Mouse (Mus musculus) heart, embryonic 16.5 days (tissue): ENCODE measurements around the gene Parvb. TPM values are rescaled to one million over a fixed set of nuclear protein-coding genes. Genes with fewer than 3 reads are reported as not detected.
A peak's percentile ranks its signal among the peaks of the same experiment; 100 is the strongest.

Experiments used
- ATAC-seq: fragments of 200-750 bp; cut with Nextera tagmentation; replicated peaks from 2 replicates; pipeline ENCODE4 v1.8.0; 2017; ENCODE audit warnings: moderate number of reproducible peaks; ENCODE audit not compliant: insufficient read depth, low FRiP score; ENCODE audit errors: extremely low read depth
- H3K27ac ChIP-seq: fragments of 300-500 bp; sonication (generic); 2 replicates; pipeline ENCODE4 v1.5.1; 2014; ENCODE audit warnings: mild to moderate bottlenecking, low read length, control low read depth, moderate library complexity
- H3K27me3 ChIP-seq: fragments of 300-500 bp; sonication (generic); 2 replicates; pipeline ENCODE4 v1.6.1; 2014; ENCODE audit warnings: low read length, mixed read lengths; ENCODE audit not compliant: control insufficient read depth, insufficient read depth
- H3K36me3 ChIP-seq: fragments of 300-500 bp; sonication (generic); 2 replicates; pipeline ENCODE4 v1.6.1; 2014; ENCODE audit not compliant: control insufficient read depth, insufficient read depth
- H3K4me1 ChIP-seq: fragments of 300-500 bp; sonication (generic); 2 replicates; pipeline ENCODE4 v1.6.1; 2014; ENCODE audit warnings: low read length, mixed read lengths; ENCODE audit not compliant: control insufficient read depth, insufficient read depth
- H3K4me2 ChIP-seq: fragments of 300-500 bp; sonication (generic); 2 replicates; pipeline ENCODE4 v1.6.1; 2014; ENCODE audit warnings: low read depth, mild to moderate bottlenecking, control low read depth, low read length
- H3K4me3 ChIP-seq: fragments of 300-500 bp; sonication (generic); 2 replicates; pipeline ENCODE4 v1.5.1; 2014; ENCODE audit warnings: mild to moderate bottlenecking, control low read depth, low read length
- H3K9ac ChIP-seq: fragments of 300-500 bp; sonication (generic); 2 replicates; pipeline ENCODE4 v1.6.1; 2014; ENCODE audit warnings: low read length, control low read depth
- H3K9me3 ChIP-seq: fragments of 300-500 bp; sonication (generic); replicated peaks from 2 replicates; pipeline ENCODE4 v1.6.1; 2016; ENCODE audit warnings: low read length; ENCODE audit not compliant: control insufficient read depth
- WGBS: fragments of 180-500 bp; shearing (Covaris S2); extraction: QIAGEN DNeasy Blood & Tissue Kit; methylation state at CpG from one replicate; pipeline ENCODE4 v1.1.7; 2014; 5-methylcytosine and 5-hydroxymethylcytosine counted together
- polyA plus RNA-seq: library from polyadenylated mRNA; unstranded; fragments of >200 nt; fragmentation: Nextera tagmentation; extraction: Ambion mirVana; gene quantifications from 2 replicates; pipeline ENCODE4 v1.2.1, GENCODE M21; 2015

Parvb gene
- polyA plus RNA-seq = 13.2 and 15.5 TPM in 2 replicates

DNA sequence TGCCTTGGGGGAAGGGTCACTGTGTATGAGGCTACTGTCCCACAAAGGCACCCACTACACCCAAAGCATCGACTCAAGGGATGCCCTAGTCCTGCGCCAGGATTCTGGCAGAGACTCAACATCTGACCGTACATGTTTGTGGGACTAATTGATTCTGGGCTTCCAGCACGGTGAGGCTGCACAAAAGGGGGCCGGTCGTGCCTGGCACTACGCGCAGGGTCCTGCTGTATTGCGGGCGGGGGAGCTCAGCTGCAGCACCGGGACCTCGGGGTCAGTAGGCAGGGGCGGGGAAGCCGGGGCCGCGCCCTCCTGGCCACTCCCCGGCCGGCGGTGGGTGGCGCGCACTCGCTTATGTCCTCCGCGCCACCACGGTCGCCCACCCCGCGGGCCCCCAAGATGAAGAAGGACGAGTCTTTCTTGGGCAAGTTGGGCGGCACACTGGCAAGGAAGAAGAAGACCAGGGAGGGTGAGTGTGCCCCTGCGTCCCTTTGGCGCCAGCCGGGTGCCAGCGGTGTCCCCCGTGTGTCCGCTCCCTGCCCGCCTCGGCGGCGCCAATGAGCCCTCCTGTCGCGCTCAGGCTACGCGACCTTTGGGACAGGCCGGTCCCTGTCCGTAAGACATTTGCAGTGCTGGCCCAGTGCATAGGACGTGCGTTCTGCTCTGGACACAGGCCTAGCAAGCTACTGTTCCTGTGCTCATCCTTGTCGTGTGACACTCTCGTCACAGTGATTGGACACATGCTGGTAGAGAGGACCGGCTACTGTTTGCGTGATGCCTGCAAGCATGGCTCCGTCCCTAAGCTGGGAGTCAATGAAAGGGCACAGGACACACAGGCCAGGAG lies at the start of gene Parvb:
Gene Parvb (plus strand): TSS at position 323 of the 841 bp plus-strand sequence.
- Histone ChIP-seq H3K27me3 (no peaks in the 10 kb centered on the region), H3K4me1 (peaks cover 20% of the 10 kb centered on the region), H3K27ac (peak within 1 kb of the TSS; percentile 83), H3K9me3 (no peaks in the 10 kb centered on the region), H3K36me3 (peaks cover 6% of the 10 kb centered on the region; the same call in 1 of the 2 replicates), H3K9ac (peak within 1 kb of the TSS; percentile 77), H3K4me2 (peak within 1 kb of the TSS; percentile 81), H3K4me3 (peak within 1 kb of the TSS; percentile 69)
- ATAC-seq = peak; percentile 76
- WGBS = under 1% methylated on average over 53 of the region's 53 CpGs

GRCm38 (mm10) chr15:84183967-84184366 lies 47.9 kb upstream of the Parvb start:
- Histone ChIP-seq H3K4me2 (no peak overlapping the region), H3K27ac (no peak overlapping the region), H3K9me3 (no peaks in the 10 kb centered on the region), H3K4me1 (no peaks in the 10 kb centered on the region), H3K27me3 (0 out of 2 replicates have a peak, but pooled peaks cover 2% of the 10 kb centered on the region), H3K36me3 (no peaks in the 10 kb centered on the region), H3K4me3 (no peak overlapping the region), H3K9ac (no peak overlapping the region)
- ATAC-seq = no peak
- WGBS = 25% methylated on average over 1 of the region's 1 CpGs

DNA sequence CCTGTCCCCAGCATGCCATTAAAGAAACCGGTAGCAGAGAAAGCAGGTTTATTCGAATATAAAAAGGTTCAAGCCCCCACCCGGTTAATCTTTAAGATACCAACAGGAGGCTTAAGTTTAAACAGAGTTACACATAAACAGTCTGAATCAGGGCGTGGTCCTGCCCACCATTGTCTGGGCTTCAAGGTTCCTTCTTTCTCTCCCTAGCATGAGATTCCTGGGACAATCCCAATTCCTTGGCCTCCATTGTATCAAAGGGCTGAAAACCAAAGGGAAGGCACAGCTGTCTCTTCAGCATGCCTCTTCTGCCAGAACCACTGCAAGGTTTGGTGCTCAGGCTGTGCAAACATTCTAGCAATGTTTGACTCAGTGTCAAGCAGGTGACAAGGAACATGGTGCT lies 45.6 kb upstream of the Parvb start:
- H3K9ac ChIP-seq = no peak overlapping the region
- no peaks in the 10 kb centered on the region for H3K9me3 ChIP-seq
- H3K36me3 ChIP-seq = no peaks in the 10 kb centered on the region
- no peaks in the 10 kb centered on the region for H3K4me1 ChIP-seq
- H3K4me2 ChIP-seq = no peak overlapping the region
- no peak for ATAC-seq
- no peak overlapping the region for H3K4me3 ChIP-seq
- H3K27ac ChIP-seq = no peak overlapping the region
- WGBS = 52% methylated on average over 4 of the region's 4 CpGs
- H3K27me3 ChIP-seq = 0 out of 2 replicates have a peak, but pooled peaks cover 2% of the 10 kb centered on the region

- WGBS = 56% methylated on average over 2 of the region's 2 CpGs
- no peak overlapping the region for H3K27ac ChIP-seq
- H3K4me2 ChIP-seq = no peak overlapping the region
- ATAC-seq = no peak
- H3K4me1 ChIP-seq = peaks cover 12% of the 10 kb centered on the region
- H3K9me3 ChIP-seq = no peaks in the 10 kb centered on the region
- H3K36me3 ChIP-seq = no peaks in the 10 kb centered on the region
- H3K27me3 ChIP-seq = no peaks in the 10 kb centered on the region
- no peak overlapping the region for H3K9ac ChIP-seq
- H3K4me3 ChIP-seq = no peak overlapping the region
Measured at GRCm38 (mm10) chr15:84188887-84189530, 42.8 kb upstream of the Parvb start.

DNA sequence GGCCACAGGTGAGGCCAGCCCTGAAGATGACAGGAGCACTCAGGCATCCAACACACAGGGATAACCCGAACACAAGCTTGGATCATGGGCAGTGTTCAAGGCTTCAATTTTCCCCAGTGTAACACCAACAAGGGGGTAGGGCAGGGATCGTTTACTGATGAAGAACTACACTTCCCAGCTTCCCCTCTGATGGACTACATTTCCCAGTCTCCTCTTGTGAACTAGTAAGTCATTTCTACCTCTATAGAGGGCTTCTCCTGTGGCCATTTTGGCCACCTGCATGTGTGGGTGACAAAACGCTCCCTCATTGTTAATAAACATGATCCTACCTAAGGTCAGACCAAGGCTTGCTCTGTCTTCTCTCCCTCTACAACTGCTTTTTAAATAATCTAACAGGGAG lies 42.0 kb upstream of the Parvb start:
- Histone ChIP-seq H3K4me2 (no peak overlapping the region), H3K9ac (no peak overlapping the region), H3K9me3 (no peaks in the 10 kb centered on the region), H3K36me3 (no peaks in the 10 kb centered on the region), H3K27me3 (no peaks in the 10 kb centered on the region), H3K4me3 (no peak overlapping the region), H3K27ac (no peak overlapping the region), H3K4me1 (peaks cover 12% of the 10 kb centered on the region)
- no peak for ATAC-seq
- WGBS = 35% methylated on average over 3 of the region's 3 CpGs

GRCm38 (mm10) chr15:84191724-84192057 lies 40.2 kb upstream of the Parvb start:
- peak overlapping the region; percentile 63 for H3K4me2 ChIP-seq
- H3K27ac ChIP-seq = peak overlapping the region; percentile 99
- no peak for ATAC-seq
- WGBS = under 1% methylated on average over 9 of the region's 9 CpGs
- peak overlapping the region; percentile 96 for H3K9ac ChIP-seq
- H3K4me3 ChIP-seq = peak overlapping the region; percentile 95
- H3K27me3 ChIP-seq = no peaks in the 10 kb centered on the region
- peaks cover 11% of the 10 kb centered on the region for H3K36me3 ChIP-seq
- H3K9me3 ChIP-seq = no peaks in the 10 kb centered on the region
- H3K4me1 ChIP-seq = peaks cover 14% of the 10 kb centered on the region

DNA sequence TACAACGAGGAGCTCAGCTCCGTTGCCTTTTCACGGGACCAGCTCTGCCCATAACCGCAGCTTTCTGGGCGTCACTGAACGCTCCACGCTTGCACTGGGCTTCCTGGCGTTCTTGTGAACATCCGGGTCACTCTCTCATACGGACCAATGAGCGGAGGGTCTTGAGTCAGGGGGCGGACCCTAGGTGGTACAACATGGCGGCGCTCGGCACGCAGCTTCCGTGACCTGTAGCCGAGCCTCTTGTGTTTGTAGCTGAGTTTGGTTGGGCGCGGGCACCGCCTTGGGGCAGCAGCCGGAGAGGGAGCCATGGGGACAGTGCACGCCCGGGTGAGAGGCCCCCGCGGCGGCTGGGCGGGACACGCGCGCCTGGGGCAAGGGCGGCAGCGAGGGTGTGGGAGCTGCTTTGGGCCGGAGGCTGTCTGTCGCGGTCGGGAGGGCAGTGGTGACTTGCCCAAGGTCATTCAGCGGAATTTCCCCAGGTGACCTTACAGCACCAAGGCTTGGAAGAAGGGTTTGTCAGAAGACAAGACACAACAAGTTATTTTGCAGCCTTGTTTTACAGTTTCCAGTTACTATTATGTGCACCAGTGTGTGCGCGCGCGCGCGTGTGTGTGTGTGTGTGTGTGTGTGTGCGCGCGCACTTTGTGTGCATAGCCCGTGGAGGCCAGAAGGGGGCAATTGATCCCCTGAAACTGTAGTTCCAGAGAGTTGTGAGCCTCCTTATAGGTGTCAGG lies 39.6 kb upstream of the Parvb start, which contains the start of gene Samm50:
Gene Samm50 (plus strand): TSS at position 184 of the 734 bp plus-strand sequence.
- Histone ChIP-seq H3K27me3 (no peaks in the 10 kb centered on the region), H3K4me3 (peak within 1 kb of the TSS; percentile 95), H3K9ac (peak within 1 kb of the TSS; percentile 96), H3K4me2 (peak within 1 kb of the TSS; percentile 77), H3K36me3 (peaks cover 16% of the 10 kb centered on the region), H3K27ac (peak within 1 kb of the TSS; percentile 99), H3K4me1 (peaks cover 14% of the 10 kb centered on the region), H3K9me3 (no peaks in the 10 kb centered on the region)
- WGBS = 4% methylated on average over 48 of the region's 48 CpGs
- peak; percentile 99 for ATAC-seq

- no peak overlapping the region for H3K9ac ChIP-seq
- H3K4me3 ChIP-seq = no peak overlapping the region
- no peak for ATAC-seq
- H3K4me2 ChIP-seq = no peak overlapping the region
- H3K27ac ChIP-seq = no peak overlapping the region
- WGBS = 84% methylated on average over 8 of the region's 8 CpGs
- no peaks in the 10 kb centered on the region for H3K27me3 ChIP-seq
- H3K4me1 ChIP-seq = peaks cover 10% of the 10 kb centered on the region
- H3K9me3 ChIP-seq = no peaks in the 10 kb centered on the region
- H3K36me3 ChIP-seq = peaks cover 59% of the 10 kb centered on the region
Measured at GRCm38 (mm10) chr15:84196486-84197165, 35.2 kb upstream of the Parvb start.
